ENCODE assay signal across 8 mouse cellular contexts in the genomic region with DNA sequence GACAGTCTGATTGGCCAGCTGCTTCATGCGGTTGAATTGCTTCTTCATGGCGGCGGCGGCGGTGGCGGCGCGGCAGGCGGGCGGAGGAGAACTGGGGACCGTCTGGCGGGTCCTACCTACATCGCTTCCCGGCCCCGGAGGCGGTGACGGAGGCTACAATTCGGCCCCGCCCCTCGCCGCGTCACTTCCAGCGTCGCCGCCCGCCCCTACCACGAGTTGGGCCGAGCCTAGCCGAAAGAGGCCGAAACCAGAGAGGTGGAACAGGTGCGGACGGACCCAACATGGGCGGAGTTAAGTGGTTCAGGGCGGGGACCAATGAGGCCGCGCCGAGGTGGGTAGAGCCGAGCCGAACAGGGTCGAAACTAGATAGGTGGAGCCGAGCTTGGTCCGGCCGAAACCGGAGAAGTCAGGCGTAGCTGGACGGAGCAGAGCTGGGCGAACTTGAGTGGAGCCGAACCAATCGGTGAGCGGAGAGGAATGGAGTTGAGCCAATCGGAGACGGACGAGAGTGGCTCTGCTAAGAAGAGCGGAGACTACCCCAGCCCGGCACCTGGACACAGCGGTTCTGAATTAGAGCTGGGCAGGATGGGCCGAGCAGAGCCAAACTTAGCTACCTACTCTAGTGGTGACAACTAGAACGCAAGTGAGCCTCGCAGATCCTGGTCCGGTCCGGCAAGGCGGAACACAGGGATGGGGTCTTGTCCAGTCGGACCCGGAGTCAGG. TPM values are rescaled to one million over a fixed set of nuclear protein-coding genes. Genes with fewer than 3 reads are reported as not detected.
DNase-seq lines count a peak whose midpoint lies in the region; ATAC-seq lines count a peak whose summit lies in the region.

A gene (plus strand): TSS at position 26 of the 723 bp plus-strand sequence.
A gene (minus strand): TSS at position 157 of the 723 bp plus-strand sequence.

- H3K27me3 ChIP-seq in heart, embryonic 14.5 days (ENCODE audit: control insufficient read depth, insufficient read depth, low read length) = no peaks in the 10 kb centered on the region
- no peaks in the 10 kb centered on the region for H3K27me3 ChIP-seq in liver, embryonic 13.5 days
- no peaks in the 10 kb centered on the region for H3K27me3 ChIP-seq in stomach, embryonic 16.5 days (ENCODE audit: control insufficient read depth, insufficient read depth, low read length)

- H3K4me2 ChIP-seq in heart, embryonic 14.5 days (ENCODE audit: low read length) = peak within 1 kb of the TSS; percentile 92
- H3K4me2 ChIP-seq in liver, embryonic 13.5 days = peak within 1 kb of the TSS; percentile 94
- peak within 1 kb of the TSS; percentile 89 for H3K4me2 ChIP-seq in stomach, embryonic 16.5 days (ENCODE audit: low read depth, low read length)

- under 1% methylated on average over 64 of the region's 64 CpGs for WGBS in heart, embryonic 14.5 days
- WGBS in liver, embryonic 13.5 days (ENCODE audit: insufficient replicate concordance) = under 1% methylated on average over 64 of the region's 64 CpGs
- WGBS in stomach, embryonic 16.5 days = under 1% methylated on average over 64 of the region's 64 CpGs

- peak within 1 kb of the TSS; percentile 64 to 87 for H3K4me3 ChIP-seq in heart, embryonic 14.5 days (ENCODE audit: control insufficient read depth in 1 of 2, insufficient read depth in 1 of 2, low read depth in 1 of 2, low read length in 2 of 2)
- H3K4me3 ChIP-seq in liver, embryonic 13.5 days (replicated peaks) = peak within 1 kb of the TSS; percentile 93
- peak within 1 kb of the TSS; percentile 80 for H3K4me3 ChIP-seq in stomach, embryonic 16.5 days (replicated peaks; ENCODE audit: low read length)

- peaks cover 11 to 44% of the 10 kb centered on the region in 2 experiments for H3K4me1 ChIP-seq in heart, embryonic 14.5 days (ENCODE audit: control insufficient read depth in 2 of 2, insufficient read depth in 2 of 2, low read length in 2 of 2)
- H3K4me1 ChIP-seq in liver, embryonic 13.5 days (replicated peaks) = peaks cover 54% of the 10 kb centered on the region
- H3K4me1 ChIP-seq in stomach, embryonic 16.5 days (ENCODE audit: control insufficient read depth, insufficient read depth, low read length) = peaks cover 30% of the 10 kb centered on the region

- peak within 1 kb of the TSS; percentile 38 to 87 for H3K27ac ChIP-seq in heart, embryonic 14.5 days (replicated peaks in 1 of 2; ENCODE audit: control insufficient read depth in 1 of 2, insufficient read depth in 1 of 2, low read depth in 2 of 2, low read length in 2 of 2)
- peak within 1 kb of the TSS; percentile 88 for H3K27ac ChIP-seq in liver, embryonic 13.5 days
- H3K27ac ChIP-seq in stomach, embryonic 16.5 days (ENCODE audit: low read length) = peak within 1 kb of the TSS; percentile 84

- H3K9me3 ChIP-seq in heart, embryonic 14.5 days (ENCODE audit: control insufficient read depth, low read length) = no peaks in the 10 kb centered on the region
- H3K9me3 ChIP-seq in liver, embryonic 13.5 days (replicated peaks) = no peaks in the 10 kb centered on the region
- no peaks in the 10 kb centered on the region for H3K9me3 ChIP-seq in stomach, embryonic 16.5 days (replicated peaks; ENCODE audit: control insufficient read depth, low read length)

- peak; percentile 99 for DNase-seq in c-Kit-negative CD71-positive TER-119-positive erythroid progenitor cells, embryonic 14.5 days (ENCODE audit: low read depth, low spot score)
- peak; percentile 97 for DNase-seq in fibroblast of lung, adult 2 months (ENCODE audit: low read depth)
- peak; percentile 98 for DNase-seq in kidney, postnatal 14 days
- DNase-seq in liver, embryonic 13.5 days = peak; percentile 97
- peak; percentile 97 for DNase-seq in neural tube, embryonic 10.5 days (ENCODE audit: extremely low spot score, low spot score)

- peak; percentile 93 for ATAC-seq in CD4-positive, CD25-positive, alpha-beta regulatory T cell, adult 4 months
- peak; percentile 98 for ATAC-seq in heart, embryonic 14.5 days (ENCODE audit: insufficient number of reproducible peaks, insufficient read depth, low FRiP score, low read depth)
- peak; percentile 94 for ATAC-seq in liver, embryonic 13.5 days (ENCODE audit: low read depth)
- ATAC-seq in stomach, embryonic 16.5 days (ENCODE audit: insufficient read depth, low FRiP score) = peak; percentile 98

- H3K9ac ChIP-seq in heart, embryonic 14.5 days (ENCODE audit: low read length) = peak within 1 kb of the TSS; percentile 96
- peak within 1 kb of the TSS; percentile 97 for H3K9ac ChIP-seq in liver, embryonic 13.5 days
- peak within 1 kb of the TSS; percentile 92 for H3K9ac ChIP-seq in stomach, embryonic 16.5 days (ENCODE audit: low read length)

- peaks cover 5% of the 10 kb centered on the region; the same call in 1 of the 2 replicates for H3K36me3 ChIP-seq in heart, embryonic 14.5 days (ENCODE audit: control insufficient read depth, insufficient read depth, low read length)
- H3K36me3 ChIP-seq in liver, embryonic 13.5 days = no peaks in the 10 kb centered on the region
- H3K36me3 ChIP-seq in stomach, embryonic 16.5 days (ENCODE audit: control insufficient read depth, insufficient read depth, low read length) = no peaks in the 10 kb centered on the region

RNA-seq across cellular contexts. Expression of the first gene that starts in this region (rescaled TPM):
- polyA plus RNA-seq in CD4-positive, CD25-positive, alpha-beta regulatory T cell, adult 4 months (2017; shearing (Covaris generic)) = 10 to 100 TPM; 25.5 to 32.4 TPM
- polyA plus RNA-seq in heart, embryonic 14.5 days (2014; fragmentation: Nextera tagmentation; extraction: Ambion mirVana) = 39.6 and 40.4 TPM in 2 replicates
- 30.6 and 33.7 TPM in 2 replicates for polyA plus RNA-seq in liver, embryonic 13.5 days (2015; fragmentation: Nextera tagmentation; extraction: Ambion mirVana)
- 40.3 and 44.1 TPM in 2 replicates for polyA plus RNA-seq in stomach, embryonic 16.5 days (2015; fragmentation: Nextera tagmentation; extraction: Ambion mirVana)

RNA-seq across cellular contexts. Expression of the second gene that starts in this region (rescaled TPM):
- polyA plus RNA-seq in CD4-positive, CD25-positive, alpha-beta regulatory T cell, adult 4 months (2017; shearing (Covaris generic)) = 10 to 100 TPM; 22.5 to 22.7 TPM
- 17.4 and 19.2 TPM in 2 replicates for polyA plus RNA-seq in heart, embryonic 14.5 days (2014; fragmentation: Nextera tagmentation; extraction: Ambion mirVana)
- 8.5 and 12.0 TPM in 2 replicates for polyA plus RNA-seq in liver, embryonic 13.5 days (2015; fragmentation: Nextera tagmentation; extraction: Ambion mirVana)
- 17.7 and 19.9 TPM in 2 replicates for polyA plus RNA-seq in stomach, embryonic 16.5 days (2015; fragmentation: Nextera tagmentation; extraction: Ambion mirVana)

Comparison
In these comparisons a context has a peak if more than half of its experiments do, and no peak if none do; other contexts are left out.
1. Peak in every context shown above with its lines: DNase-seq, ATAC-seq, H3K4me3 ChIP-seq and H3K27ac ChIP-seq.